Mouse (Mus musculus) midbrain, postnatal 0 days (tissue): Measurements from ENCODE around the gene Ndrg4. TPM values are rescaled to one million over a fixed set of nuclear protein-coding genes. Genes with fewer than 3 reads are reported as not detected.

Experiments
- ATAC-seq: fragments of 200-750 bp; cut with Nextera tagmentation; 2 replicates; pipeline ENCODE4 v1.8.0; 2017; ENCODE audit warnings: moderate number of reproducible peaks, mild to moderate bottlenecking, moderate TSS enrichment, moderate library complexity; ENCODE audit not compliant: low FRiP score
- DNase-seq: peaks from one replicate; pipeline ENCODE4 v3.0.0-alpha.2; 2015; ENCODE audit warnings: low spot score
- H3K27ac ChIP-seq: fragments of 300-500 bp; sonication (generic); 2 replicates; pipeline ENCODE4 v1.5.1; 2014; ENCODE audit warnings: low read depth, mild to moderate bottlenecking, low read length, mixed read lengths
- H3K27me3 ChIP-seq: fragments of 300-500 bp; sonication (generic); 2 replicates; pipeline ENCODE4 v1.6.1; 2014; ENCODE audit warnings: low read length, control low read depth, mixed read lengths; ENCODE audit not compliant: insufficient read depth
- H3K36me3 ChIP-seq: fragments of 300-500 bp; sonication (generic); 2 replicates; pipeline ENCODE4 v1.6.1; 2014; ENCODE audit warnings: low read length, control low read depth, mixed read lengths; ENCODE audit not compliant: insufficient read depth
- H3K4me1 ChIP-seq: fragments of 300-500 bp; sonication (generic); 2 replicates; pipeline ENCODE4 v1.6.1; 2014; ENCODE audit warnings: mild to moderate bottlenecking, control low read depth, antibody characterized with exemption, low read length, mixed read lengths; ENCODE audit not compliant: insufficient read depth
- H3K4me2 ChIP-seq: fragments of 300-500 bp; sonication (generic); 2 replicates; pipeline ENCODE4 v1.6.1; 2014; ENCODE audit warnings: low read depth, mild to moderate bottlenecking, low read length, mixed read lengths; ENCODE audit not compliant: poor library complexity, severe bottlenecking
- H3K4me3 ChIP-seq: fragments of 300-500 bp; sonication (generic); 2 replicates; pipeline ENCODE4 v1.5.1; 2014; ENCODE audit warnings: low read depth, mild to moderate bottlenecking, low read length, moderate library complexity
- H3K9ac ChIP-seq: fragments of 300-500 bp; sonication (generic); replicated peaks from 2 replicates; pipeline ENCODE4 v1.6.1; 2014; ENCODE audit warnings: mild to moderate bottlenecking, low read length, moderate library complexity, mixed read lengths; ENCODE audit not compliant: poor library complexity, severe bottlenecking
- H3K9me3 ChIP-seq: fragments of 300-500 bp; sonication (generic); 2 replicates; pipeline ENCODE4 v1.6.1; 2016; ENCODE audit warnings: low read length, control low read depth
- CTCF ChIP-seq: IDR thresholded peaks from 2 replicates; pipeline ENCODE4 v1.5.1; 2016; ENCODE audit warnings: antibody characterized with exemption, mild to moderate bottlenecking
- WGBS: fragments of 180-500 bp; shearing (Covaris S2); extraction: QIAGEN DNeasy Blood & Tissue Kit; methylation state at CpG from one replicate; pipeline ENCODE4 v1.1.7; 2014; 5-methylcytosine and 5-hydroxymethylcytosine counted together
- polyA plus RNA-seq: library from polyadenylated mRNA; unstranded; fragments of >200 nt; fragmentation: Nextera tagmentation; extraction: Ambion mirVana; gene quantifications from 2 replicates; pipeline ENCODE4 v1.2.1, GENCODE M21; 2015
- total RNA-seq: library from RNA; depleted of rRNA; stranded (reverse); fragments of >200 nt; gene quantifications from 2 replicates; pipeline ENCODE4 v1.2.3, GENCODE M21; 2014; rRNA removed

Gene Ndrg4
- total RNA-seq (814 and 937 TPM in 2 replicates), polyA plus RNA-seq (641 and 735 TPM in 2 replicates)

DNA sequence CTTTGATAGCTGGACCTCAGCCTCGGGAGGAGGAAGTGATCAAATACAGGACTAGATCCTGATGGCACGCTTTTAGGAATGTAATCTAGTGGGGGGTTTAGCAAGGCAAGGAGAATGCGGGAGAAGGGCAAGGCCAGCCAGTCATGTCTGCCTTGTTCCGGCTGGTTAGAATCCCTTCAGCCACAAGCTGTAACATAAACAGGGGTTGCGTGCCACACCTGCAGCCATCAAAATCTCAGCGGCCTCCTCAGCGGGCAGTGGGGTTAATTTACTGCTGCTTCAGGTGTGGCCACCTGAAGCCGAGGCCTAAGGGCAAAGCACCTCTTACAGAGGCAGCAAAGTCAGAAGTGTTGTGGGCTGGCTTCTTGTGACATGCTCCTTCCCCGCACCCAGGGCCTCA is at the start of gene Ndrg4:
TSS of gene Ndrg4 (plus strand) at position 350 of the 400 bp plus-strand sequence.
- Histone ChIP-seq H3K4me2 (peak within 1 kb of the TSS; percentile 76), H3K27ac (peak within 1 kb of the TSS; percentile 58), H3K27me3 (no peaks in the 10 kb centered on the region), H3K4me3 (peak within 1 kb of the TSS; percentile 81), H3K4me1 (0 out of 2 replicates have a peak, but pooled peaks cover 9% of the 10 kb centered on the region), H3K36me3 (no peaks in the 10 kb centered on the region), H3K9ac (peak within 1 kb of the TSS; percentile 85), H3K9me3 (no peaks in the 10 kb centered on the region)
- ATAC-seq, result no peak
- WGBS, result 45% methylated on average over 9 of the region's 9 CpGs
- TF ChIP-seq CTCF, result no peak
- DNase-seq, result no peak

- Histone ChIP-seq H3K9ac (no peak overlapping the region), H3K27ac (no peak overlapping the region), H3K4me1 (peaks cover 3% of the 10 kb centered on the region; the same call in 1 of the 2 replicates), H3K27me3 (no peaks in the 10 kb centered on the region), H3K36me3 (no peaks in the 10 kb centered on the region), H3K4me3 (peak overlapping the region; percentile 78; the same call in 1 of the 2 replicates), H3K9me3 (no peaks in the 10 kb centered on the region), H3K4me2 (peak overlapping the region; percentile 91)
- TF ChIP-seq CTCF, result no peak
- ATAC-seq, result no peak; the same call in 1 of the 2 replicates
- no peak for DNase-seq
- 80% methylated on average over 6 of the region's 6 CpGs for WGBS
Measured at GRCm38 (mm10) chr8:95632840-95633239, 43.9 kb upstream of the Ndrg4 start.

DNA sequence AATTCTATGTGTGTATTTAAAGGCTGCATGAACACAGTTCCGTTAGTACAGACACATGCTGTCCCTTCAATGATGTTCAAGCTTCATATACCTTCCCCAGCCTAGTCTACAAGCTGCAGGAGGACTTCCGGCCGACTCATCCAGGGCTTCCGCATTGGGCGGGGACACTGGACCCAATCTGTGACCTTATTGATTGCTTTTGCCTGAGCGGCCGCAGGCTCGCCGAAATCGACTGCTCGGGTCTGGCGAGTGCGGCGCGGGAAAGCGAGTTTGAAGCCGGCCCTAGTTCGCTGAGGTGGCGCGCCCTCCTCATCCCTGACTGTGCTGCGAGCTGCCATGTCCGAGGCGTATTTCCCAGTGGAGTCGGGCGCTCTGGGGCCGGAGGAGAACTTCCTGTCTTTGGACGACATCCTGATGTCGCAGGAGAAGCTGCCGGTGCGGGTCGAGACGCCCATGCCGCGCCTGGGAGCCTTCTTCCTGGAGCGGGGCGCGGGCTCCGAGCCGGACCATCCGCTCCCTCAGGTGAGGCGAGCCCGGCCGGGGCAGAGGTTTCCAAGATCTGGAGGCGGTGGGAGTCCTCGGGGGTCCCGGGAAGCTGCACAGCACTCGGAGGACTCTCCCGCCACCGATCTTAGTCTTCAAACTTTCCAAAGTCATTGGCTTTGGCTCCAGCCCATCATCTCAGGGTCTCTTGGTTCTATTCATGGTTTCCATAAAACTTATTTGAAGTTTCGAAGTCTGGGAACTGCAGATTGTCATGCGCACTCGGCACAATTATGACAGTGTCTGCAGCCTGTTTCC is 43.3 kb upstream of the Ndrg4 start, which contains the start of gene Gins3:
TSS of gene Gins3 (plus strand) at position 192 of the 801 bp plus-strand sequence.
- under 1% methylated on average over 51 of the region's 52 CpGs for WGBS
- H3K36me3 ChIP-seq, result no peaks in the 10 kb centered on the region
- no peak within 1 kb of the TSS for H3K27ac ChIP-seq

GRCm38 (mm10) chr8:95634063-95634340 is 42.8 kb upstream of the Ndrg4 start:
- Histone ChIP-seq H3K27me3 (no peaks in the 10 kb centered on the region), H3K27ac (no peak overlapping the region), H3K4me2 (peak overlapping the region; percentile 91), H3K36me3 (no peaks in the 10 kb centered on the region), H3K9me3 (no peaks in the 10 kb centered on the region), H3K4me3 (peak overlapping the region; percentile 78), H3K4me1 (peaks cover 3% of the 10 kb centered on the region; the same call in 1 of the 2 replicates), H3K9ac (no peak overlapping the region)
- no peak for TF ChIP-seq CTCF
- 4% methylated on average over 6 of the region's 6 CpGs for WGBS
- ATAC-seq, result no peak
- no peak for DNase-seq

More for the DNA sequence above, 43.3 kb upstream of the Ndrg4 start, which contains the start of gene Gins3:
- H3K4me2 ChIP-seq, result peak within 1 kb of the TSS; percentile 91
- ATAC-seq (peak; percentile 94), DNase-seq (peak; percentile 96)
- peak within 1 kb of the TSS; percentile 78 for H3K4me3 ChIP-seq
- peaks cover 3% of the 10 kb centered on the region; the same call in 1 of the 2 replicates for H3K4me1 ChIP-seq
- H3K9me3 ChIP-seq, result no peaks in the 10 kb centered on the region
- 0 out of 2 replicates have a peak within 1 kb of the TSS, but pooled peaks have one; percentile 39 for H3K9ac ChIP-seq
- TF ChIP-seq CTCF, result no peak
- no peaks in the 10 kb centered on the region for H3K27me3 ChIP-seq

DNA sequence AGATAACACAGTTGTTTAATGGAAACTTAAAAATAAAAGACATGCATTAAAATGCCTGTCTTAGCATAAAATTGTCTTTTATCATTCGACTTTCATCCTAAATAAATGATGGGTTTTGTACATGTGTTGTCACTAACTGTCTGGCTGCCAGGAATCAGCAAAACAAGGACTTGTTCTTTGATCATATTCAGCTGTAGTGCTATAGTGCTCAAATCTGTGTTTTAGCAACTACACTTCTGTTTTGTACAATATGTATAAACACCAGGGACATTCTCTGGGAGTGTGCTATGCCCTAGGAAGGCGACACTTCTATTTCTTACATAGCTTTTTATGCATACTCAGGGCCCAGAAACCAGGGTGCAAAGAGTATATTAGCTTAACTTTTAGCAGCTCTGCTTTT is 31.8 kb upstream of the Ndrg4 start:
- ATAC-seq, result no peak
- no peak overlapping the region for H3K4me3 ChIP-seq
- H3K27me3 ChIP-seq, result no peaks in the 10 kb centered on the region
- no peaks in the 10 kb centered on the region for H3K4me1 ChIP-seq
- H3K4me2 ChIP-seq, result no peak overlapping the region
- no peak overlapping the region for H3K9ac ChIP-seq
- H3K36me3 ChIP-seq, result no peaks in the 10 kb centered on the region
- WGBS, result 89% methylated on average over 2 of the region's 2 CpGs
- no peaks in the 10 kb centered on the region for H3K9me3 ChIP-seq
- no peak for TF ChIP-seq CTCF
- no peak for DNase-seq
- no peak overlapping the region for H3K27ac ChIP-seq

DNA sequence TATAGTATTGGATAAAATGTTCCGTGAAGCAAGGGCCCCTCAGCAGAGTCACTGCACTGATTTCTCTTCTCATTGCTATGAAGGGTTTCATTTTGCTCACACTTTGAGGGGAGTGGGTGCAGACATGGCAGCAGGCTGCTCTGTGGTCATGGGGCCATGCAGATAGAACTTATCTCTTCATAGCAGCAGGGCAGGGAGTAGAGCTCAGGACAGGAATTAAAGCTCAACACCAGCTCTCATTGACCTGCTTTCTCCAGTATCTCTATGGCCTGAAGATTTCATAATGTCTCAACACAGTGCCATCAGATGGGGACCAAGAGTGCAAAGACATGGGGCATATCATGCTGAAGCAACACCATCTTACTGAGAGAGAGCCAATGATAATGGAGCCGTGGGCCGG is 28.5 kb upstream of the Ndrg4 start:
- Histone ChIP-seq H3K27me3 (no peaks in the 10 kb centered on the region), H3K9ac (no peak overlapping the region), H3K27ac (no peak overlapping the region), H3K4me3 (no peak overlapping the region), H3K4me2 (no peak overlapping the region), H3K4me1 (no peaks in the 10 kb centered on the region), H3K36me3 (no peaks in the 10 kb centered on the region), H3K9me3 (no peaks in the 10 kb centered on the region)
- ATAC-seq (no peak), DNase-seq (no peak)
- WGBS, result 81% methylated on average over 3 of the region's 3 CpGs
- TF ChIP-seq CTCF, result no peak
